Mouse (Mus musculus): ENCODE data around the gene Igsf10. TPM values are rescaled to one million over a fixed set of nuclear protein-coding genes. Genes with fewer than 3 reads are reported as not detected.
"Not testable (repeated sequence)": the region's sequence is repeated elsewhere in the genome, so short reads cannot be mapped to it uniquely, and the experiment has no call there.

Igsf10 gene
- total RNA-seq (2021) = 1 to 10 TPM; 1.6 to 2.3 TPM
- 0.17 and 0.39 TPM in 2 replicates for polyA plus RNA-seq (2012; rRNA removed)
- long read RNA-seq = 0 reads

GRCm38 (mm10) chr3:59344065-59344905, at the start of gene Igsf10:
TSS of gene Igsf10 (minus strand) at chr3:59344394.
- DNase-seq = peak; percentile 27

DNA sequence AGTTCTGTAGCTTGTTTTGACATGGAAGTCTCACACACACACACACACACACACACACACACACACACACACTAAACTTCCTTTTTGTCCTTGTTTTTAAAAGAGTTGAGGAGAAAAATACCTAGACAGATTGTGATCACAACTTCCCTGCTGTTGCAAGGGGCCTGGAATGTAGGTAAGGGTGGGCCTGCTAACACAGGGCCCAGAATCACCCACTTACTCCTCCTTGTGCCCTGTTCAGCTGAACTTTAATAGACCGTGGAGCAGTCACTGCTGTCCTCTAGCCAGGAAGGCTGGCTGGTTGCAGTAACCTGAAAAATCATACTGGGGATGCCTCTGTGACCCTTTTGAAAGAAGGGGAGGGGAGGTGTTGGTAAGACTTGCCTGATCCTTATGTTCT, 41.4 kb upstream of the Igsf10 start:
- DNase-seq = no peak

DNA sequence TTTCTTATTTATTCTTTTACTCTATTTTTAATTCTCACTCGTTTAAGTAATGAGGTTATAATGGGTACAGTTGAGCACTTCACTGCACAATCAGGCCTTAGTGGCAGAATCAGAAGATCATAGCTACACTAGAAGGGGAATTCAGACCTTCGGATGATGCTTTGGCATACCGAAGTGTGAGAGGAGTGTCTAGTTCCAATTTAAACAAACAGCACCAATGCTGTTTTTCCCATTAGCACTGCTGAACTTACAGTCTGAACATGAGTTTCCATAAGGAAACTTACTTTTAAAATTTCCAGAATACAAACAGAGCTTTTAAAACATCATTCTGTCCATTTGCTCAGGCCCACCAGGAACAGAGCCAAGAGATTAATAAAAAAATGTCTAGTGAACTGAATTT, 40.8 kb upstream of the Igsf10 start:
- DNase-seq = no peak

- no peak for DNase-seq
Observed at GRCm38 (mm10) chr3:59384321-59384720, 40.1 kb upstream of the Igsf10 start.

GRCm38 (mm10) chr3:59378791-59379190, 34.6 kb upstream of the Igsf10 start:
- not testable (repeated sequence) for DNase-seq

DNA sequence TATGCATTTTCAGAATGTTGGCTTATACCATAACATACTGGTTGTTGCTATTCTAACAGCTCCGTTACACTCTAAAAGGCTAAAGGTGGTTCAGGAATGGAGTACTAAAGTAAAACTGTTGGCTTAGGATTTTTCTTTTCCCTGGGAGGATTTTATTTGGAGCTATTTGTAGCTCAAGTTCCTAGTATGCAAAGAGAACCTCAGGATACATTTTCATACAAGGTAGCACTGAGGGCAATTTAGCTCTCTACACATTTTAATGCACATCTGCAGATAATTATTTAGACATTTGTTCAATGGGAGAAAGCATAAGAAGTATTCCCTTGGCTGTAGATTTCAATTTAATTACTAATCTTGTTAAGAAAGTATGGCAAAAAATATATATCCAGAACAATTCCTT, 17.7 kb upstream of the Igsf10 start:
- DNase-seq = no peak

- DNase-seq = no peak
Observed at GRCm38 (mm10) chr3:59360102-59360501, 15.9 kb upstream of the Igsf10 start.

DNA sequence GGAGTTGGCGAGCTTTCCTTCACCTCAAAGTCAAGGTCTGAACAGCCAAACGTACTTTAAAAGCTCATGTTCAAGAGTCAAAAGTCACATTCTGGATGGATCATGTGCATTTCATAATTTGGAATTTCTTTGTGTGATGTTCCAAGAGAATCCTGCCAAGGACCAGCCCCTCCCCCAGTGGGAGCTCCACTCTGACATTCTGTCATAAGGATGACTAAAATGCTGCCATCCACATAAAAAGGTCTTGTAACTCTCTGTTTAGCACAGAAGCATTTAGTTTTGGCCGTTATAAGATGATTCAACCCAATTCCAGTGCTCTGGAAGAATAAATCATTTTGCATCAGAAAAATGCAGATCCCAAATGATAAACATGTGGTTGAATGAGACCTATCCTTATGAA, 10.0 kb upstream of the Igsf10 start:
- DNase-seq = peak; percentile 49

DNA sequence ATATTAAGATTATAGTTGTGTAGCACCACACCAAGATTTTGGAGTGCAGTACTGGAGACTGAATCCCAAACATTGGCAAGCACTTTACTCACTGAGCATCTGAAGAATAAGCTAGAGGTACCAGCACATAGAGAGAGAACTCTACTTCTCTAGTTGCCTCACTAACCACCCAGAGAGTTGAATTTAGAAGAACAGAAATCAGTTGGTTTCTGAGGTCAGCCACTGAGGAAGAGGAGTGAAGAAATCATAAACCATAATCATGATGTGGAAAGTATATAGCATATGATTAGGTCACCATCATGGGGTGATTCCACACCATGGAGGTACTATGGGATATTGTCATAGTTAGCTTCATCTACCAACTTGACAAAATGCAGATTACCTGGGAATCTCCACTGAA, 7.6 kb upstream of the Igsf10 start:
- no peak for DNase-seq

DNA sequence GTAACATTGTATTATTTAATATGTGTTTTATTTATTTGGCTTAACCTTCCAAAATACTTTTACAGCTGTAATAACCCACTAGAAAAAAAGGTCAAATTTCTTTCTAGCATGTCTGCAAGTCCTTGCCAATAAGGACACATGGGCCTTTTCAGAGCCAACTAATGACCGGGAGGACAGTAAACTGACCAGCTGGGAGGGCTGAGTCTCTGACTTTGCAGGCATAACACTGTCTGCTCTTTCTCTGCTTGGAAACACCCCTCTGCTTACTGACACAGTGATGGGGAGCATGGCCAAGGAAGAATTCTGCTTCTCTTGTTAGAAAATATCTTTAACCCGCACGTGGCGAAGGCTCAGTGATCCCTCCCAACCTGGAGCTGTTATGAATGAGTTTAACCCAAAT, 1.2 kb downstream of the Igsf10 start:
- no peak for DNase-seq

DNA sequence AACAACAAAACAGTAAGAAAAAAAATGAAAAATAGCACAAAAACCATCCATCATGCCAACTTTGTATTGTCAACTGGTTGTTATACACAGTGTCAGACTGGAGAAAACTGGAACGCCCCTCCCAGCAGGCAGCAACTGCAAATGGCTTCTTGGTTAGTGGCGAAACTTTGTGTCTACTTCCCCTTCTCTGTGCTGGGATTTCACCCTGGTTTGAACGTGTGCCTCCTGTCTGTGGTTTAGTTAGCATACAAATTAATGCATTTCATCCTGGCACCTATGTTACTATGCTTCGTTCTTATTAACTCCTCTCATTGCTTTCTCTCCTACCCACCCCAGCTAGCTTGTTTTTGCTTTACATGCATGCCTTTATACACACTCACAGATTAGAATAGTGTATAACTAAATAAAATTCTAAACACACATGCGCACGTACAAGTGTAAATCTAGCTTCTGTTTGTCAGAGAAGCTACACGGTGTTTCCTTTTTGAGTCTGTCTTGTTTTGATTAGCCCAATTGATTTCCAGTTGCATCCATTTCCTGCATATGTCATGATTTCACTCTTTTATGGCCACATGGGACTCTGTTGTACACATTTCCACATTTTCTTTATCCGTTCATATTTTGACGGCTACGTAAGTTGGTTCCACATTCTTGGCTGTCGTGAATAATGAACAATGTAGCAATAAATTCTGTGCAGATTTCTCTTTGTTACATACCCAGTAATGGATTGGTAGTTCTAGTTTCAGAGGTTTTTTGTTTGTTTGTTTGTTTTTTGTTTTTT, 2.4 kb downstream of the Igsf10 start:
- DNase-seq = no peak

DNA sequence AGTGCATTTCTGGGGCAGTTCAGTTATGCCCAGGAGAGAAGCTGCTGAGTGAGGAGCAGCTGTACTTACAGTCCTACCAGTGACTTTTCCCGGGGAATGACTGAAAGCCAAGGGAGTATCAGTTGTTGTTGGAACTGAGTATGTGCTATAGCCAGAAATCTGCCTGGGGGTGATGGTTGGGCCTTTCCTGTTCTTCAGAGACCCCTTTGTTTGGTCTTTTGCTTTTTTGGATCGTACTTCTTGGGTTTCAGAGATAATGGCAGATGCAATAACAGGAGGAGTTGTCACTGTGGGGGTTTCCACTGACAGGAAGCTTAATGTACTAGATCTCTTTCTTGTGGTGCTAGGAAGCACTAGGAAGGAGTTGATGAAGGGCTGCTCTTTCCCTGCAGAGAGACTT, 15.7 kb downstream of the Igsf10 start:
- DNase-seq = no peak

GRCm38 (mm10) chr3:59321278-59321876, 22.8 kb downstream of the Igsf10 start:
- DNase-seq = peak; percentile 38

GRCm38 (mm10) chr3:59316077-59316476, 28.1 kb downstream of the Igsf10 start:
- DNase-seq = no peak

- DNase-seq = peak; percentile 52
Observed at GRCm38 (mm10) chr3:59312610-59313009, 31.6 kb downstream of the Igsf10 start.

DNA sequence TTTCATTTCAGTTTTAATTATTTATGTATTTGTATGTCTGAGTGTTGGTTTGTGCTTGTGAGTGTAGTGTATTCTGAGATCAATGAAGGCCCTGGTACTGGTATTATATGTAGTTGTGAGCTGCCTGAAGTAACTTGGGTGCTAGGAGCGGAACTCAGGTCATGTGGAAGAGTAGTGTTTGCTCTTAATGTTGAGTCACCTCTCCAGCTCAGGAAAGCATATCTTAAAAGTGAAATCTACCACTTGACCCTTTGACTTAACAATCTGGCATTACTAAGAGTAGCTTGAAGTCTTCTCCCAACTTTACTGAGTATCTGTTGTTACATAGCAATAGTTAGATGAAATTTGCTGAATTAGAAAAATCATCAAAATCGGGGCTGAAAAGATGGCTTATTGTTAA, 38.7 kb downstream of the Igsf10 start:
- no peak for DNase-seq

- no peak for DNase-seq
Observed at GRCm38 (mm10) chr3:59304944-59305343, 39.2 kb downstream of the Igsf10 start.

GRCm38 (mm10) chr3:59297653-59298052, 46.5 kb downstream of the Igsf10 start:
- no peak for DNase-seq

- no peak for DNase-seq
Observed at GRCm38 (mm10) chr3:59296563-59297130, 47.5 kb downstream of the Igsf10 start.

- no peak for DNase-seq
Observed at GRCm38 (mm10) chr3:59295699-59296562, 48.3 kb downstream of the Igsf10 start.

- DNase-seq = no peak
Observed at GRCm38 (mm10) chr3:59293437-59294199, 50.6 kb downstream of the Igsf10 start.
